Mouse (Mus musculus) heart, adult 2 months (tissue): Measurements from ENCODE around the gene Tns3. TPM values are rescaled to one million over a fixed set of nuclear protein-coding genes. Genes with fewer than 3 reads are reported as not detected.

ENCODE experiments used
- DNase-seq, 2 experiments: peaks; one replicate each; pipeline ENCODE4 v3.0.0; 2021
- H3K27ac ChIP-seq: fragments of 200-600 bp; 2 replicates; pipeline ENCODE4 v1.8.1; 2022
- H3K27me3 ChIP-seq: fragments of 200-500 bp; 2 replicates; pipeline ENCODE4 v1.6.1; 2012; ENCODE audit warnings: mild to moderate bottlenecking, low read length, inconsistent platforms, mixed read lengths; ENCODE audit not compliant: control insufficient read depth, insufficient read depth
- H3K36me3 ChIP-seq: fragments of 200-500 bp; 2 replicates; pipeline ENCODE4 v1.6.1; 2012; ENCODE audit warnings: low read length, inconsistent platforms; ENCODE audit not compliant: control insufficient read depth, insufficient read depth
- H3K4me1 ChIP-seq: fragments of 200-500 bp; 2 replicates; pipeline ENCODE4 v1.6.1; 2011; ENCODE audit warnings: low read length; ENCODE audit not compliant: control insufficient read depth, insufficient read depth
- H3K4me3 ChIP-seq: fragments of 200-600 bp; 2 replicates; pipeline ENCODE4 v1.8.1; 2022
- H3K79me2 ChIP-seq: fragments of 200-500 bp; replicated peaks from 2 replicates; pipeline ENCODE4 v1.6.1; 2012; ENCODE audit warnings: mild to moderate bottlenecking, inconsistent platforms, low read length, moderate library complexity, mixed read lengths; ENCODE audit not compliant: control insufficient read depth, insufficient read depth
- H3K9ac ChIP-seq: fragments of 200-500 bp; 2 replicates; pipeline ENCODE4 v1.6.1; 2012; ENCODE audit warnings: low read depth, mild to moderate bottlenecking, control low read depth, inconsistent platforms, low read length, mixed read lengths
- CTCF ChIP-seq: fragments of 200-600 bp; IDR thresholded peaks from 2 replicates; pipeline ENCODE4 v1.8.1; 2022; ENCODE audit warnings: antibody characterized with exemption, mild to moderate bottlenecking, moderate library complexity
- EP300 ChIP-seq: fragments of 200-500 bp; IDR thresholded peaks from 2 replicates; pipeline ENCODE4 v1.6.1; 2011; ENCODE audit warnings: low read depth, low read length, control low read depth; ENCODE audit not compliant: insufficient read depth
- POLR2A ChIP-seq: fragments of 200-500 bp; IDR thresholded peaks from 2 replicates; pipeline ENCODE4 v1.6.1; 2011; ENCODE audit warnings: mild to moderate bottlenecking, low read depth, low read length, control low read depth; ENCODE audit not compliant: insufficient read depth
- WGBS: fragments of 180-500 bp; shearing (Covaris S2); methylation state at CpG from one replicate; pipeline ENCODE4 v1.1.7; 2018; 5-methylcytosine and 5-hydroxymethylcytosine counted together
- intact Hi-C: fragments of 180-260 bp; cut with DNase I; formaldehyde crosslinking; loops from one replicate; pipeline ENCODE4 v1.15.1; 2025
- polyA plus RNA-seq: library from polyadenylated mRNA; depleted of rRNA; stranded (reverse); fragments of >200 nt; gene quantifications from 2 replicates; pipeline ENCODE4 v1.2.3, GENCODE M21; 2012
- total RNA-seq, 2 experiments: library from RNA; stranded (reverse); gene quantifications; 2 replicates each; pipeline ENCODE4 v1.2.3; 2021

Gene Tns3
- total and polyA plus RNA-seq, 3 experiments: 14.8 to 23.9 (median 23.1) TPM

DNA sequence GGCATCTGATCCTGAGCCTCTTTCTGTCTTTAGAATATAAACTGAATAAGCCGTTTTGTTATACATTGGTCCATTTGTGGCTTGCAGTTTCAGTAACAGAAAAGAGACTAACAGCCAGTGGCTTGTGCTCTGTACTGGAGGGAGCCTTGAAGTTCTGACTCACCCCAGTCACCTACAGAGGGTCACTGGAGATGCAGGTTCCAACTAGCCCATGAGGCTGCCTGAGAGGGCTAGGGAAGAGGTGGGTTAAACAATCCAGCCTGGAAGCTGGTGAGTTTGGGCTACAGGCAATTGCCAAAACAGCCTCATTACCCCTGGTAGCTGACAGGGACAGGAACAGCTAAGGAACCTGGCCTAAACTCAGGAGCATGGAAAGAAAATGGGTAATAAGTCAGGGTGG is 21.7 kb upstream of the Tns3 start:
- no peak for DNase-seq
- WGBS: 84% methylated on average over 1 of the region's 1 CpGs

DNA sequence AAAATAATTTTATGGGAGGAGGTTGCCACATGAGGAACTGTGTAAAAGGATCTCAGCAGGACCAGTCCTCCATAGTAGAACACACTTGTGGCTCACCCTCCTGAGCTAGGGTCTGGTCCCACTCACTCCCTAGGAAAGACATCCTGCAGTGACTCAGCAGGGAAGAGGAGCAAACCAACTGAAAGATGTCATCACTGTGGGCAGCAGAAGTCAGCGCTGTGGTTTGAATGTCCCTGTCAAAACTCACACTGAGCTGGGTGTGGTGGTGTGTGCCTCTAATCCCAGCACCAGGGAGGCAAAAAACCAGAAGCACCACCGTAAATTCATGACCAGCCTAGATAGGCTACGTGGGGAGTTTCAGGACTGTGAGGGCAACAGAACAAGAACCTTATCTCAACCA is 20.9 kb upstream of the Tns3 start:
- no peaks in the 10 kb centered on the region for H3K79me2 ChIP-seq
- no peaks in the 10 kb centered on the region for H3K36me3 ChIP-seq
- no peak for DNase-seq
- intact Hi-C loops: no loop called here
- H3K4me3 ChIP-seq: no peak overlapping the region
- H3K9ac ChIP-seq: no peak overlapping the region
- WGBS: 72% methylated on average over 3 of the region's 3 CpGs
- H3K4me1 ChIP-seq: no peaks in the 10 kb centered on the region
- H3K27ac ChIP-seq: no peak overlapping the region
- no peak for TF ChIP-seq EP300
- no peak for TF ChIP-seq CTCF
- no peak for TF ChIP-seq POLR2A
- H3K27me3 ChIP-seq: no peaks in the 10 kb centered on the region

More for the DNA sequence above, 21.7 kb upstream of the Tns3 start:
- no peak overlapping the region for H3K4me3 ChIP-seq
- H3K36me3 ChIP-seq: no peaks in the 10 kb centered on the region
- no peaks in the 10 kb centered on the region for H3K4me1 ChIP-seq
- H3K27ac ChIP-seq: no peak overlapping the region
- intact Hi-C loops: no loop called here
- H3K9ac ChIP-seq: no peak overlapping the region
- H3K27me3 ChIP-seq: no peaks in the 10 kb centered on the region
- no peak for TF ChIP-seq POLR2A
- TF ChIP-seq EP300: no peak
- no peak for TF ChIP-seq CTCF
- no peaks in the 10 kb centered on the region for H3K79me2 ChIP-seq

DNA sequence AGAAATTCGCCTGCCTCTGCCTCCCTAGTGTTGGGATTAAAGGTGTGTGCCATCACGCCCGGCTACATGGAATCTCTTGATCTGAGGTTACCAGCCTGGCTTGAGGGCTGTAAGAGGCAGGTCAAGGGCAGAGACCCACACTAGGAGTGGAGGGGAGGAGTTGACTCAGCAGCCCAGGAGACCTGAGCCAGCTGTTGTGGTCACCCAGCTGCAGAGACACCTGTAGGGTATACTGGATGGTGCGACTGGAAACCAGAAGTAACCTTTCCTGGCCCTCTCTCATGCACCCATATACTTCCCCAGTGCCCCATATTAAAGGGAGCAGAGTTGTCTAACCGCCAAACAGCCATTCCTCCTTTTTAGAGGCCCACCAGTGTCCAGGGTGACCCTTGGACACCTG is 19.9 kb upstream of the Tns3 start:
- Histone ChIP-seq H3K79me2 (no peaks in the 10 kb centered on the region), H3K9ac (no peak overlapping the region), H3K27me3 (no peaks in the 10 kb centered on the region), H3K4me1 (no peaks in the 10 kb centered on the region), H3K27ac (no peak overlapping the region), H3K4me3 (no peak overlapping the region), H3K36me3 (no peaks in the 10 kb centered on the region)
- DNase-seq: no peak
- 97% methylated on average over 5 of the region's 5 CpGs for WGBS
- TF ChIP-seq CTCF (no peak), POLR2A (no peak), EP300 (no peak)
- intact Hi-C loops: no loop called here

DNA sequence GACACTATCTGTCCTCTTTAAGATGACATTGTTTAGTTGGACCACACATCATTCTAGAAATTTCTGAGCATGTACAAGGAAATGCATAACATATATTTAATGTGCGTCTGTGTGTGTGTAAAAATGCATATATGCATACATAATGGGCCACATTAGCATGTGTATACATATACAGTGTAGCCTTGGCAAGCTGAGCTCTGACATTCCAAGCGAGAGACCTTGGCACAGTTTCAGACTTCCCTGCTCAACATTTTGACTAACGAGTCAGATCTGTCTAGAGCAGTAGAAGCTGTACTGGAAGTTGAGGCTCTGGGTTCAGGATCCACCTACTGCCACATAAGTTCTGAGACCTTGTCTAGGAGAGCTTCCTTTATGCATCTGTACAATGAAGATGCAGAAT is 17.0 kb upstream of the Tns3 start:
- no peak for TF ChIP-seq EP300
- TF ChIP-seq CTCF: no peak
- no peak for TF ChIP-seq POLR2A
- H3K27me3 ChIP-seq: no peaks in the 10 kb centered on the region
- no peaks in the 10 kb centered on the region for H3K79me2 ChIP-seq
- no peak for DNase-seq
- H3K36me3 ChIP-seq: no peaks in the 10 kb centered on the region
- intact Hi-C loops: no loop called here
- no peak overlapping the region for H3K27ac ChIP-seq
- 48% methylated on average over 3 of the region's 3 CpGs for WGBS
- H3K4me3 ChIP-seq: no peak overlapping the region
- no peaks in the 10 kb centered on the region for H3K4me1 ChIP-seq
- H3K9ac ChIP-seq: no peak overlapping the region

DNA sequence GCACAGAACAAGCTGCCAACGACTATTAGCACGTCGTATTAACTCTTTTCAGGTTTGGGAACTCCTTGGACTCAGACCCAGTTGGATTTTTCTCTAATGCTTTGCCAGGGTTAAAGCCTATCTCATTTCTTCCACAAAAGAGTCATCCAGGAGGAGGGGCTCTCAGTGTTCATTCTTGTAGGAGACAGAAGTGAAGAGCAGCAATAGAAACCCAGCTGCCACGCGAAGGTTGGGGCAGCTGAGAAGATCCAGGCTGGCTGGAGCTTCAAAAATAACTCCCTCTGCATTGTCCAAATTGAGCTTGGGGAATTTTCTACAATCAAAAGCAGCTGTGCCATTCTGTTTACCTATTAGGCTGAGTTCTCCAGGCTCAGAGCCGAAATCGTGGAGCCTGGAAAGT is 16.3 kb upstream of the Tns3 start:
- Histone ChIP-seq H3K4me1 (no peaks in the 10 kb centered on the region), H3K27me3 (no peaks in the 10 kb centered on the region), H3K4me3 (no peak overlapping the region), H3K79me2 (no peaks in the 10 kb centered on the region), H3K9ac (no peak overlapping the region), H3K36me3 (no peaks in the 10 kb centered on the region), H3K27ac (no peak overlapping the region)
- 61% methylated on average over 7 of the region's 7 CpGs for WGBS
- DNase-seq: no peak
- intact Hi-C loops: no loop called here
- TF ChIP-seq CTCF (no peak), POLR2A (no peak), EP300 (no peak)

DNA sequence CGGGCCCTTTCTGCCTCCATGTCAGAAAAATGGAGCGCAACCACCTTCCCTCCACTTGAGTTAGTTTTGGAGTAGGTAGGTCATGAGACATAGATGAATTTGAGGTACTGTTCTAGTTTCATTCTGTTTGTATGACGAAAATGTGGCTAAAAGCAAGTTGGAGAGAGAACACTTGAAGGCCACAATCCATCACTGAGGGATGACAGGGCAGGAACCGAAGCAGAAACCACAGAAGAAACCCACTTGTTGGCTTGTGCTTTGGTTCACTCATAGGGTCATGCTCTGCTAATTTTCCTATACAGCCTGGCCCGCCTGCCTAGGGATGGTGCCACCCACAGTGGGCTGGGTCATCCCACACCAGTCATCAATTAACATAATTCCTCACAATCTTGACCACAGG is 14.9 kb upstream of the Tns3 start:
- H3K79me2 ChIP-seq: no peaks in the 10 kb centered on the region
- no peak overlapping the region for H3K4me3 ChIP-seq
- DNase-seq: no peak
- TF ChIP-seq CTCF (no peak), EP300 (no peak), POLR2A (no peak)
- H3K36me3 ChIP-seq: no peaks in the 10 kb centered on the region
- H3K27me3 ChIP-seq: no peaks in the 10 kb centered on the region
- intact Hi-C loops: no loop called here
- no peaks in the 10 kb centered on the region; the same call in 1 of the 2 replicates for H3K4me1 ChIP-seq
- H3K27ac ChIP-seq: no peak overlapping the region
- no peak overlapping the region for H3K9ac ChIP-seq
- 92% methylated on average over 5 of the region's 5 CpGs for WGBS
